20 mouse cellular contexts compared by ENCODE assay signal in the genomic region with DNA sequence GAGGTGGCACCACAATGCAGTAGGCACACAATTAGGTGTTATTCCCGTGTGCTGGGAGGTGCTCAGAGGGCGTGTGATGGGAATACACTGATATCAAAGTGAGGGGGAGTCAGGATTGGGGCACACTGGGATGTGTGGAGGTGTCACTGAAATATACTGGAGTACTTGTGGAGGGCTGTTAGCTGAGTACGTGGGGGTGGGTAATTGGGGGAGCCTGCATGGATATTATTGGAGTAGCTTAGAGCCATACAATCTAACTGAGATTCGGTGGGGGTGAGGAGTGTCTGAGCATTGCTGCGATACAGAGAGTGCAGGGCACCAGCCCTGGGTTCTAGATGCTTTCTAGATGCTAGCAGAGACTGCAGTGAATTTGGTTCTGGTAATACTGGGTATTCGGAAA. TPM values are rescaled to one million over a fixed set of nuclear protein-coding genes. Genes with fewer than 3 reads are reported as not detected.
A peak's percentile ranks its signal among the peaks of the same experiment; 100 is the strongest.
DNase-seq lines count a peak whose midpoint lies in the region; TF ChIP-seq lines count a peak whose summit lies in the region.
"Had no signal": no experiment of that assay in that cellular context is flagged by ENCODE, and none has a peak within 500 bp of the region (broad histone marks: within the 10 kb centered on the region; RNA-seq: fewer than 3 reads in every experiment).

No protein-coding gene starts in this region.

- H3K4me3 ChIP-seq in layer of hippocampus, adult 2 months = no peak overlapping the region
- no peak overlapping the region for H3K4me3 ChIP-seq in left cerebral cortex, adult 2 months

- TF ChIP-seq CTCF in layer of hippocampus, adult 2 months (conservative IDR thresholded peaks at IDR 0.05) = no peak
- TF ChIP-seq CTCF in left cerebral cortex, adult 2 months (IDR thresholded peaks at IDR 0.05) = no peak

- intact Hi-C loops in left cerebral cortex, adult 2 months (cut with DNase I) = no loop called here

- H3K27ac ChIP-seq in layer of hippocampus, adult 2 months = 0 out of 2 replicates have a peak overlapping the region, but pooled peaks have one; percentile 23
- H3K27ac ChIP-seq in left cerebral cortex, adult 2 months = 0 out of 2 replicates have a peak overlapping the region, but pooled peaks have one; percentile 32

- no peak for DNase-seq in layer of hippocampus, adult 2 months (ENCODE audit: low spot score in 2 of 2)
- no peak for DNase-seq in layer of hippocampus, postnatal 10 days (ENCODE audit: low spot score in 2 of 2)
- no peak for DNase-seq in left cerebral cortex, adult 2 months (ENCODE audit: extremely low spot score in 1 of 2, low spot score in 2 of 2)
- no peak for DNase-seq in left cerebral cortex, adult 8-10 months (ENCODE audit: low spot score in 2 of 2)
- DNase-seq in right cerebral cortex, adult 18-20 months = peak; percentile 55
- no peak for DNase-seq in right cerebral cortex, postnatal 4 days
- peak; percentile 69 for DNase-seq in brain, adult 2 months (ENCODE audit: low read depth, low spot score)
- no peak for DNase-seq in urinary bladder, postnatal 36 days (ENCODE audit: low spot score in 2 of 2)
- DNase-seq: adrenal gland, adult 2 months; adrenal gland, adult 8-10 months; adrenal gland, postnatal 10 days; adrenal gland, postnatal 14 days; adrenal gland, postnatal 25 days; adrenal gland, postnatal 36 days; B cell, adult 2 months; cerebellum, adult 11 months; cerebellum, adult 11-12 months; cerebellum, adult 18-20 months had no signal

RNA-seq across cellular contexts. Expression of a gene that starts 30.2 kb away (rescaled TPM):
- 100 to 1,000 TPM; 647 to 698 TPM for total RNA-seq in layer of hippocampus, adult 2 months (2021)
- 100 to 1,000 TPM; 439 to 476 TPM for total RNA-seq in layer of hippocampus, postnatal 10 days (2021)
- 100 to 1,000 TPM; 637 to 705 TPM for total RNA-seq in left cerebral cortex, adult 2 months (2021)
- 100 to 1,000 TPM; 509 to 568 (median 540) TPM for total RNA-seq in left cerebral cortex, adult 8-10 months (2022)

RNA-seq across cellular contexts. Expression of a gene that starts 33.5 kb away (rescaled TPM):
- 1 to 10 TPM; 3.0 to 3.5 TPM for total RNA-seq in layer of hippocampus, adult 2 months (2021)
- 1 to 10 TPM; 1.9 TPM for total RNA-seq in layer of hippocampus, postnatal 10 days (2021)
- total RNA-seq in left cerebral cortex, adult 2 months (2021) = 1 to 10 TPM; 4.3 TPM
- 1 to 10 TPM; 2.6 to 3.7 (median 3.1) TPM for total RNA-seq in left cerebral cortex, adult 8-10 months (2022)

RNA-seq across cellular contexts. Expression of a gene that starts 43.7 kb away (rescaled TPM):
- 10 to 100 TPM; 89.4 to 95.9 TPM for total RNA-seq in layer of hippocampus, adult 2 months (2021)
- total RNA-seq in layer of hippocampus, postnatal 10 days (2021) = 10 to 100 TPM; 84.0 to 90.2 TPM
- total RNA-seq in left cerebral cortex, adult 2 months (2021) = 10 to 100 TPM; 59.5 to 63.7 TPM
- total RNA-seq in left cerebral cortex, adult 8-10 months (2022) = 10 to 100 TPM; 64.0 to 74.2 (median 69.8) TPM
- total RNA-seq: G1E had no signal

RNA-seq across cellular contexts. Expression of a gene that starts 45.4 kb away (rescaled TPM):
- 1 to 10 TPM; 3.0 to 3.3 TPM for total RNA-seq in layer of hippocampus, adult 2 months (2021)
- 1 to 10 TPM; 4.3 to 5.0 TPM for total RNA-seq in layer of hippocampus, postnatal 10 days (2021)
- 1 to 10 TPM; 1.5 to 2.7 TPM for total RNA-seq in left cerebral cortex, adult 2 months (2021)
- total RNA-seq in left cerebral cortex, adult 8-10 months (2022) = 1 to 10 TPM; 1.5 to 2.8 (median 2.2) TPM
- total RNA-seq: MEL had no signal

Comparison
In these comparisons a context has a peak if more than half of its experiments do, and no peak if none do; other contexts are left out.
1. DNase-seq: peak in right cerebral cortex, adult 18-20 months (single experiment) and brain, adult 2 months (single experiment); none in layer of hippocampus, adult 2 months (0 of 2), layer of hippocampus, postnatal 10 days (0 of 2), left cerebral cortex, adult 2 months (0 of 2), left cerebral cortex, adult 8-10 months (0 of 2), right cerebral cortex, postnatal 4 days (single experiment) and urinary bladder, postnatal 36 days (0 of 2).